Mouse (Mus musculus): Measurements from ENCODE around the gene Sec16a.

- TF ChIP-seq CTCF (conservative IDR thresholded peaks at IDR 0.05; ENCODE audit: low read length) = no peak
- no peak for TF ChIP-seq NANOG (IDR thresholded peaks at IDR 0.05; ENCODE audit: borderline replicate concordance, low read length)
- TF ChIP-seq POU5F1 (IDR thresholded peaks at IDR 0.05; ENCODE audit: borderline replicate concordance, low read length) = no peak
These were observed 46.0 kb downstream of the Sec16a start for GRCm38 (mm10) chr2:26398978-26399377.

Measured in E14TG2a.4 (cell line).